Mouse (Mus musculus) stomach, postnatal 0 days (tissue): Measurements from ENCODE around the gene Ptgdr2. TPM values are rescaled to one million over a fixed set of nuclear protein-coding genes. Genes with fewer than 3 reads are reported as not detected.

ENCODE experiments used
- ATAC-seq: fragments of 200-750 bp; cut with Nextera tagmentation; 2 replicates; pipeline ENCODE4 v1.8.0; 2017; ENCODE audit not compliant: low FRiP score, low TSS enrichment
- DNase-seq: peaks from one replicate; pipeline ENCODE4 v3.0.0-alpha.2; 2016; ENCODE audit warnings: low spot score
- H3K27ac ChIP-seq: fragments of 300-500 bp; sonication (generic); replicated peaks from 2 replicates; pipeline ENCODE4 v1.5.1; 2014; ENCODE audit warnings: mild to moderate bottlenecking, control low read depth
- H3K27me3 ChIP-seq: fragments of 300-500 bp; sonication (generic); 2 replicates; pipeline ENCODE4 v1.6.1; 2014; ENCODE audit warnings: low read length; ENCODE audit not compliant: control insufficient read depth, insufficient read depth
- H3K36me3 ChIP-seq: fragments of 300-500 bp; sonication (generic); 2 replicates; pipeline ENCODE4 v1.6.1; 2014; ENCODE audit warnings: low read length, mixed read lengths; ENCODE audit not compliant: control insufficient read depth, insufficient read depth
- H3K4me1 ChIP-seq: fragments of 300-500 bp; sonication (generic); replicated peaks from 2 replicates; pipeline ENCODE4 v1.6.1; 2014; ENCODE audit warnings: antibody characterized with exemption; ENCODE audit not compliant: control insufficient read depth, insufficient read depth
- H3K4me2 ChIP-seq: fragments of 300-500 bp; sonication (generic); replicated peaks from 2 replicates; pipeline ENCODE4 v1.6.1; 2014; ENCODE audit warnings: low read depth, mild to moderate bottlenecking, control low read depth, moderate library complexity
- H3K4me3 ChIP-seq: fragments of 300-500 bp; sonication (generic); 2 replicates; pipeline ENCODE4 v1.5.1; 2014; ENCODE audit warnings: low read depth, low read length, control low read depth
- H3K9ac ChIP-seq: fragments of 300-500 bp; sonication (generic); 2 replicates; pipeline ENCODE4 v1.6.1; 2014; ENCODE audit warnings: mild to moderate bottlenecking, low read length, control low read depth, mixed read lengths
- H3K9me3 ChIP-seq: fragments of 300-500 bp; sonication (generic); 2 replicates; pipeline ENCODE4 v1.6.1; 2016; ENCODE audit warnings: low read length; ENCODE audit not compliant: control insufficient read depth
- CTCF ChIP-seq: IDR thresholded peaks from 2 replicates; pipeline ENCODE4 v1.5.1; 2016; ENCODE audit warnings: antibody characterized with exemption, low read depth, mild to moderate bottlenecking, moderate library complexity
- EP300 ChIP-seq: optimal IDR thresholded peaks from 2 replicates; pipeline ENCODE3; 2016; ENCODE audit warnings: antibody characterized with exemption
- WGBS: fragments of 180-500 bp; shearing (Covaris S2); extraction: QIAGEN DNeasy Blood & Tissue Kit; methylation state at CpG from one replicate; pipeline ENCODE4 v1.1.7; 2014; 5-methylcytosine and 5-hydroxymethylcytosine counted together
- polyA plus RNA-seq: library from polyadenylated mRNA; unstranded; fragments of >200 nt; fragmentation: Nextera tagmentation; extraction: Ambion mirVana; gene quantifications from 2 replicates; pipeline ENCODE4 v1.2.1, GENCODE M21; 2015

Ptgdr2 gene
- polyA plus RNA-seq, 1 experiment from 2014 or later = 0.06 TPM

DNA sequence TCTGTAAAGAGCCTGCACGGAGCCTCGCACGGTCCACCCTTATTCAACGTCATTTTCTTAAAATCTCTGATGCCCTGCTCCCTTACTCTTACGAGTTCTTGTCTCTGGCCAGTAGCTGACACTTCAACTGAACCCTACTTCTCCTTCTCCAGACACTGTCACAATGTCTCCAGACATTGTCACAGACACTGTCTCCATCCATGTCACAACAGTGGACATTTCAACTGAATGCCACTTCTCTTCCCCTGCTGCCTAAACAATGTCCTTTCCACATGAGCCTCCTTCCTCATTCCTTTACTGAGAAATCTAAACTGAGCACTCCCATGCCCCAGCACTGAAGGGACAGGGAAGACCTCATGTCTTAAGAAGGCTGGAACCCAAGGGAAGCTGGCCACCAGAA lies 10.3 kb downstream of the Ptgdr2 start:
- Histone ChIP-seq H3K27ac (no peak overlapping the region), H3K4me3 (peak overlapping the region; percentile 61), H3K4me2 (peak overlapping the region; percentile 99), H3K9ac (peak overlapping the region; percentile 84), H3K36me3 (peaks cover 8% of the 10 kb centered on the region; the same call in 1 of the 2 replicates), H3K27me3 (no peaks in the 10 kb centered on the region), H3K9me3 (no peaks in the 10 kb centered on the region), H3K4me1 (no peaks in the 10 kb centered on the region; the same call in 1 of the 2 replicates)
- 79% methylated on average over 5 of the region's 5 CpGs for WGBS
- ATAC-seq = no peak
- no peak for TF ChIP-seq CTCF
- no peak for DNase-seq

DNA sequence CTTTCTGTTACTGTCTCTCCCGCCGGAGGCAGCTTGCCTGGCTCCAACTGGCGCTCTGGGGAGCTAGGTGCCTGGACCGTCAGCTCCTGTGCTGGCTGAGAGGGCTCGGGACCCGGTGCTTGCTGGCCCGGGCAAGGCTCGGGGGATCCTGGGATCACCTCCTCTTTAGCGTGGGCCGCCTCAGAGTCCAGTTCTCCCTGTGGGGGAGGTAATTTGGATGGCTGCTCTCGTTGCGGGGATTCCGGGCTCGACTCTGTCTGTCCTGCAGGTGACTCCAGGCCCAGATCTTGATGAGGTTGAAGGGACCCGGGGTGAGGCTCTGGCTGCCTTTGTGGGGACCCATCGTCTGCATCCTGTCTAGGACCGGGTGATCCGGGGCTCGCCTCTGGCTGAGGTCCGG lies 11.5 kb downstream of the Ptgdr2 start:
- WGBS = under 1% methylated on average over 20 of the region's 20 CpGs
- Histone ChIP-seq H3K9me3 (no peaks in the 10 kb centered on the region), H3K4me3 (peak overlapping the region; percentile 61), H3K27me3 (no peaks in the 10 kb centered on the region), H3K4me2 (peak overlapping the region; percentile 99), H3K27ac (peak overlapping the region; percentile 40; the same call in 1 of the 2 replicates), H3K4me1 (no peaks in the 10 kb centered on the region; the same call in 1 of the 2 replicates), H3K9ac (peak overlapping the region; percentile 84), H3K36me3 (peaks cover 7% of the 10 kb centered on the region; the same call in 1 of the 2 replicates)
- DNase-seq (peak; percentile 27), ATAC-seq (no peak)
- TF ChIP-seq EP300 (no peak), CTCF (no peak)

DNA sequence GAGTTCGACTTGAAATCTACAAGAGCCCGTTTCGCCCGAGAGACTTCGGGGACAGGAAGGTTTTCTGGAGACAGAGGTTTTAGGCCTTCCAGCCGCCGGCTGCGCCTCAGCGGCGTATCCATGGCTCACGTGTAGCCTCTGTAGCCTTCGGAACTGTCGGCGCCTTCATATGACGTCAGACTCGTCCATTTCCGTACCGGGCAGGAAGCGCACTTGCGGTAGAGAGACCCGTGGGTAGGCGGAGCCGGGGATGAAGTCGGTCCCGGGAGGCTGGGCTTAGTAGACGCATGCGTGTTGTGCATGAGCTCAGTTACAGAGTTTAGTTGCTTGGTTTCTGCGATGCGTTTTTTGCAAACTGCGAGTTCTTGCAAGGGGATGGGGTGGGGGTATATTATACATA lies 12.2 kb downstream of the Ptgdr2 start, which contains the start of gene Ccdc86:
TSS of gene Ccdc86 (minus strand) at position 155 of the 400 bp plus-strand sequence.
- DNase-seq (peak; percentile 98), ATAC-seq (peak; percentile 97)
- peak within 1 kb of the TSS; percentile 84 for H3K9ac ChIP-seq
- peak within 1 kb of the TSS; percentile 69 for H3K27ac ChIP-seq
- WGBS = 0% methylated on average over 30 of the region's 30 CpGs
- TF ChIP-seq EP300 = no peak
- TF ChIP-seq CTCF = no peak
- peaks cover under 1% of the 10 kb centered on the region; the same call in 1 of the 2 replicates for H3K36me3 ChIP-seq
- H3K27me3 ChIP-seq = no peaks in the 10 kb centered on the region
- no peaks in the 10 kb centered on the region; the same call in 1 of the 2 replicates for H3K4me1 ChIP-seq
- H3K4me2 ChIP-seq = peak within 1 kb of the TSS; percentile 99
- peak within 1 kb of the TSS; percentile 61 for H3K4me3 ChIP-seq
- H3K9me3 ChIP-seq = no peaks in the 10 kb centered on the region

DNA sequence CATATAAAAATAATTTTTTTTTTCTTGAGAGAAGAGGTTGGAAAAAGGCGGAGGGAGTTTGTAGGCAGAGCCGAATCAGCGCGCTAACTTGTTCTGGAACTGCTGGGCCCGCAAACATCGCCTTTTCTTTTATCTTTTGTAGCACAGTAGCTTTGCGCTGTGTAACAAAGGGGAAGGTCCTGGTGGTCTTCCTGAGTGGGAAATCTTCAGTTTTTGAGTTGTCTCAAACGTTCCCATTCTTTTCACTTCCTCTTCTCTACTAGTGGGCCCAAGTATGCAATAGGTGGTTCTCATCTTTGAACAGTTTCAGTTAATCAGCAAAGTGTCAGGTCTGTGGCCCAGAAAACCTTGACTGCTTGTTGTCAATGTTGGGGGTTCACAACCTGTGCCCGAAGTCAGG lies 12.6 kb downstream of the Ptgdr2 start:
- peak overlapping the region; percentile 61; the same call in 1 of the 2 replicates for H3K4me3 ChIP-seq
- ATAC-seq (no peak), DNase-seq (no peak)
- peak overlapping the region; percentile 43 for H3K9ac ChIP-seq
- H3K27me3 ChIP-seq = no peaks in the 10 kb centered on the region
- TF ChIP-seq CTCF (no peak), EP300 (no peak)
- 19% methylated on average over 9 of the region's 9 CpGs for WGBS
- H3K27ac ChIP-seq = peak overlapping the region; percentile 69
- no peaks in the 10 kb centered on the region for H3K9me3 ChIP-seq
- no peaks in the 10 kb centered on the region; the same call in 1 of the 2 replicates for H3K4me1 ChIP-seq
- H3K4me2 ChIP-seq = peak overlapping the region; percentile 52
- no peaks in the 10 kb centered on the region for H3K36me3 ChIP-seq

DNA sequence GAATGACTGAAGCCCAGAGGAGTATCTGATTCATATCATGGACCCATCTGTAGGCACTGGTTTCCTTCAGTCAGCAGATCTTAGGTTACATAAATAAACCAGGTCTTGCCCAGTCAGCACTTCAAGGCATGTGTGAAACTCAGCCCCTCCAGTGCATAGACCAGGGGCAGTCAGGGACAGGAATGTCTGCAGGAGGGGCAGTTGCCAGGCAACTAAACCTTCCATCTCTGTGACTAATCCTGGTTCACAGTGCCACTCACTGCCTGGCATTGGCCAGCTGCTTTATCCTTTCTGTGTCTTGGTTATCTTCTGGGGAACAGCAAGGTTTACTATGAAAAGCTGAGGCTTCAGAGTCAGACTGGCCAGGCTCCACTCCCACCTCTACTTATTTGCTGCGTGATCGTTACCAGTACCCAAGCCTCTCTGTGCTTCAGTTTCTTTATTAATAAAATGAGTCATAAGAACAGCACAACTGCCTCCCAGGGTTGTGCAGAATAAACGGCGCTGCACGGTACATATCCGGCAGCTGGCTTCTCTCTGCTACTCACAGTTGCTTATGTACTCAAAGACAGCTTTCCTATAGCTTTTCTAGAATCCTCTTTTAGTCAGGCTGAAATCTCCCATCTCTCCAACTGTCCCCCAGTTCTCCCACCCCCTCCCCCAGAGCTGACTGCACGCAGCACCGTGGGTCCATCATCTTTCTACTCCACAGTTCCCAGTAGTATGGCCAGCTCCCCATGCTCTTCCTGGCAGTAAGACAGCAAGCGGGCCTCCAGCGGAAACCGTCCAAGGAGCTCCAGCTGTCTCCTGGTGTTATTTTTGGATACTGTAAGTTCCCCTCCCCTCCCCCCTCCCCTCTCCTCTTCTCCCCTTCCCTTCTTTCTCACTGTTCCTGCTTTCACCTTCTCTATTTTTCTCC lies 15.3 kb downstream of the Ptgdr2 start:
- H3K27me3 ChIP-seq = no peaks in the 10 kb centered on the region
- TF ChIP-seq CTCF (0 out of 2 replicates have a peak, but pooled peaks have one; percentile 1), EP300 (no peak)
- ATAC-seq (peak; percentile 38; the same call in 1 of the 2 replicates), DNase-seq (no peak)
- no peak overlapping the region for H3K4me3 ChIP-seq
- H3K4me1 ChIP-seq = no peaks in the 10 kb centered on the region; the same call in 1 of the 2 replicates
- H3K4me2 ChIP-seq = peak overlapping the region; percentile 11
- H3K27ac ChIP-seq = peak overlapping the region; percentile 88
- 26% methylated on average over 11 of the region's 11 CpGs for WGBS
- no peak overlapping the region for H3K9ac ChIP-seq
- H3K9me3 ChIP-seq = no peaks in the 10 kb centered on the region
- no peaks in the 10 kb centered on the region for H3K36me3 ChIP-seq
